Mouse (Mus musculus) Patski (cell line): ENCODE measurements at regions not wholly inside any gene's neighbourhood (a gene's known extent, or its start where the extent isn't known, plus 50 kb on each side); places are given as distances from the start of the nearest gene placed in this dataset.

Experiments
- ATAC-seq: fragments of 100-300 bp; one replicate; pipeline ENCODE4 v1.8.0; 2021
- CTCF ChIA-PET: fragments of 350-600 bp; sonication (Branson Sonifier 250); formaldehyde crosslinking; loops from one replicate; lab custom pipeline; 2022; ENCODE audit warnings: inconsistent platforms; lab: Charles Lee
- POLR2A ChIA-PET: fragments of 350-600 bp; sonication (Branson Sonifier 250); formaldehyde crosslinking; loops from one replicate; lab custom pipeline; 2022; ENCODE audit warnings: antibody characterized with exemption, inconsistent platforms; lab: Charles Lee
- DNase-seq: peaks from one replicate; pipeline ENCODE4 v3.0.0-alpha.2; 2011; ENCODE audit warnings: low read depth, low spot score
- H3K27me3 ChIP-seq: fragments of 371-371 bp; one replicate; pipeline ENCODE4 v1.5.1; 2021
- CTCF ChIP-seq: fragments of 100-300 bp; IDR thresholded peaks from one replicate; pipeline ENCODE4 v1.5.1; 2021
- in situ Hi-C: fragments of 300-500 bp; cut with MboI; formaldehyde crosslinking; loops from 3 replicates; pipeline ENCODE4 v1.11.1; 2018; ENCODE audit warnings: low pct_unique_long_range_greater_than_20kb, mixed read lengths

- ATAC-seq = no peak
- in situ Hi-C loops = no loop called here
- CTCF ChIA-PET = no interaction called here
- TF ChIP-seq CTCF = no peak
- no peak for DNase-seq
- POLR2A ChIA-PET = no interaction called here
- H3K27me3 ChIP-seq = no peaks in the 10 kb centered on the region
These were observed 832.8 kb upstream of the 2610301B20Rik start for GRCm38 (mm10) chr4:10041301-10042093.

- POLR2A ChIA-PET = no interaction called here
- ATAC-seq (no peak), DNase-seq (no peak)
- CTCF ChIA-PET = interaction anchor here (0.7 kb wide), 1 partner anchor 12 kb away, joined by 3 read pairs; no protein-coding TSS in a partner anchor
- in situ Hi-C loops = no loop called here
- TF ChIP-seq CTCF = no peak
- no peaks in the 10 kb centered on the region for H3K27me3 ChIP-seq
These were observed 825.5 kb upstream of the 2610301B20Rik start for GRCm38 (mm10) chr4:10048770-10049169.

- no peak for ATAC-seq
- CTCF ChIA-PET = interaction anchor here (0.7 kb wide), 1 partner anchor 11 kb away, joined by 3 read pairs; no protein-coding TSS in a partner anchor
- in situ Hi-C loops = no loop called here
- TF ChIP-seq CTCF = no peak
- DNase-seq = no peak
- H3K27me3 ChIP-seq = no peaks in the 10 kb centered on the region
- POLR2A ChIA-PET = no interaction called here
These were observed 824.9 kb upstream of the 2610301B20Rik start for GRCm38 (mm10) chr4:10049411-10049810.

GRCm38 (mm10) chr4:10051296-10052267, 822.7 kb upstream of the 2610301B20Rik start:
- in situ Hi-C loops = no loop called here
- DNase-seq (no peak), ATAC-seq (no peak)
- no peak for TF ChIP-seq CTCF
- ChIA-PET POLR2A (no interaction called here), CTCF (no interaction called here)
- no peaks in the 10 kb centered on the region for H3K27me3 ChIP-seq

- DNase-seq = no peak
- CTCF ChIA-PET = interaction anchor here (0.8 kb wide), 1 partner anchor 9 kb away, joined by 3 read pairs; no protein-coding TSS in a partner anchor
- no peaks in the 10 kb centered on the region for H3K27me3 ChIP-seq
- POLR2A ChIA-PET = no interaction called here
- in situ Hi-C loops = no loop called here
- no peak for ATAC-seq
- no peak for TF ChIP-seq CTCF
These were observed 821.4 kb upstream of the 2610301B20Rik start for GRCm38 (mm10) chr4:10052869-10053268.

GRCm38 (mm10) chr4:10072500-10073106, 801.7 kb upstream of the 2610301B20Rik start:
- ChIA-PET CTCF (interaction anchor here (1.9 kb wide), 1 partner anchor 12 kb away, joined by 5 read pairs; no protein-coding TSS in a partner anchor), POLR2A (no interaction called here)
- ATAC-seq = no peak

GRCm38 (mm10) chr4:10079565-10080169, 794.6 kb upstream of the 2610301B20Rik start:
- ATAC-seq (no peak), DNase-seq (no peak)
- TF ChIP-seq CTCF = no peak
- CTCF ChIA-PET = no interaction called here
- POLR2A ChIA-PET = no interaction called here
- no peaks in the 10 kb centered on the region for H3K27me3 ChIP-seq
- in situ Hi-C loops = no loop called here

More at GRCm38 (mm10) chr4:10072500-10073106, 801.7 kb upstream of the 2610301B20Rik start:
- in situ Hi-C loops = no loop called here
- DNase-seq = no peak
- H3K27me3 ChIP-seq = no peaks in the 10 kb centered on the region
- no peak for TF ChIP-seq CTCF

- ATAC-seq (no peak), DNase-seq (no peak)
- in situ Hi-C loops = no loop called here
- POLR2A ChIA-PET = no interaction called here
- CTCF ChIA-PET = no interaction called here
- no peaks in the 10 kb centered on the region for H3K27me3 ChIP-seq
- TF ChIP-seq CTCF = no peak
These were observed 759.5 kb upstream of the 2610301B20Rik start for GRCm38 (mm10) chr4:10114831-10115230.

- TF ChIP-seq CTCF = no peak
- POLR2A ChIA-PET = no interaction called here
These were observed 756.3 kb upstream of the 2610301B20Rik start for GRCm38 (mm10) chr4:10117964-10118363.

GRCm38 (mm10) chr4:10124252-10124651, 750.0 kb upstream of the 2610301B20Rik start:
- DNase-seq = peak; percentile 46

More at GRCm38 (mm10) chr4:10117964-10118363, 756.3 kb upstream of the 2610301B20Rik start:
- CTCF ChIA-PET = no interaction called here
- in situ Hi-C loops = no loop called here
- no peak for DNase-seq
- H3K27me3 ChIP-seq = no peaks in the 10 kb centered on the region
- ATAC-seq = peak; percentile 57

More at GRCm38 (mm10) chr4:10124252-10124651, 750.0 kb upstream of the 2610301B20Rik start:
- no peaks in the 10 kb centered on the region for H3K27me3 ChIP-seq
- in situ Hi-C loops = no loop called here
- ChIA-PET CTCF (no interaction called here), POLR2A (no interaction called here)
- peak; percentile 51 for ATAC-seq
- no peak for TF ChIP-seq CTCF
